In genomic region chr13:14613553-14613952, GRCm38 (mm10) we compare ENCODE assay signal across 8 mouse cellular contexts. TPM values are rescaled to one million over a fixed set of nuclear protein-coding genes. Genes with fewer than 3 reads are reported as not detected.
A peak's percentile ranks its signal among the peaks of the same experiment; 100 is the strongest.
DNase-seq lines count a peak whose midpoint lies in the region.

No protein-coding gene starts in this region.

- H3K9me3 ChIP-seq in heart, embryonic 10.5 days = no peaks in the 10 kb centered on the region
- no peaks in the 10 kb centered on the region for H3K9me3 ChIP-seq in megakaryocyte, embryonic 14.5 days

- WGBS in heart, embryonic 10.5 days = under 1% methylated on average over 9 of the region's 9 CpGs

- no peak for DNase-seq in heart, embryonic 10.5 days (ENCODE audit: low spot score)
- DNase-seq in heart, adult 18-20 months = no peak
- peak; percentile 8 to 12 for DNase-seq in CD8-positive naive resting alpha-beta T cell, adult 2 months (ENCODE audit: low read depth in 2 of 2, low spot score in 2 of 2)
- peak; percentile 4 for DNase-seq in forelimb bud, embryonic 11.5 days (ENCODE audit: low read depth, low spot score)
- no peak for DNase-seq in embryo, embryonic 11 days
- DNase-seq in cerebellum, postnatal 36 days = no peak
- no peak for DNase-seq in layer of hippocampus, adult 9-10 months (ENCODE audit: low spot score)

- H3K4me1 ChIP-seq in heart, embryonic 10.5 days = no peaks in the 10 kb centered on the region
- peaks cover 19% of the 10 kb centered on the region for H3K4me1 ChIP-seq in megakaryocyte, embryonic 14.5 days

- H3K4me3 ChIP-seq in heart, embryonic 10.5 days = peak overlapping the region; percentile 82
- H3K4me3 ChIP-seq in megakaryocyte, embryonic 14.5 days (replicated peaks) = peak overlapping the region; percentile 94

- H3K27ac ChIP-seq in heart, embryonic 10.5 days = peak overlapping the region; percentile 91

- peaks cover 31% of the 10 kb centered on the region for H3K36me3 ChIP-seq in heart, embryonic 10.5 days
- peaks cover 56% of the 10 kb centered on the region for H3K36me3 ChIP-seq in megakaryocyte, embryonic 14.5 days (replicated peaks; ENCODE audit: low read length)

- H3K27me3 ChIP-seq in heart, embryonic 10.5 days (ENCODE audit: insufficient read depth, poor library complexity, severe bottlenecking) = no peaks in the 10 kb centered on the region
- H3K27me3 ChIP-seq in megakaryocyte, embryonic 14.5 days (replicated peaks) = no peaks in the 10 kb centered on the region

RNA-seq across cellular contexts. Expression of gene Psma2, which starts 0.5 kb away (rescaled TPM):
- 192 and 212 TPM in 2 replicates for polyA plus RNA-seq in heart, embryonic 10.5 days (2016; fragmentation: Nextera tagmentation; extraction: Ambion mirVana)
- 10 to 100 TPM; 58.1 to 61.8 TPM for total RNA-seq in heart, adult 18-20 months (2021)
- 7.9 TPM in 1 of 2 replicates, not detected in the other for polyA plus RNA-seq in megakaryocyte, embryonic 14.5 days (2012; ENCODE audit: insufficient read depth, low replicate concordance)

RNA-seq across cellular contexts. Expression of gene Mrpl32, which starts 0.6 kb away (rescaled TPM):
- polyA plus RNA-seq in heart, embryonic 10.5 days (2016; fragmentation: Nextera tagmentation; extraction: Ambion mirVana) = 107 and 115 TPM in 2 replicates
- 10 to 100 TPM; 41.0 to 43.7 TPM for total RNA-seq in heart, adult 18-20 months (2021)
- 6.6 and 20.9 TPM in 2 replicates for polyA plus RNA-seq in megakaryocyte, embryonic 14.5 days (2012; ENCODE audit: insufficient read depth, low replicate concordance)

RNA-seq across cellular contexts. Expression of gene AW209491, which starts 16.4 kb away (rescaled TPM):
- polyA plus RNA-seq in heart, embryonic 10.5 days (2016; fragmentation: Nextera tagmentation; extraction: Ambion mirVana) = 21.7 and 28.0 TPM in 2 replicates
- 10 to 100 TPM; 11.3 to 12.0 TPM for total RNA-seq in heart, adult 18-20 months (2021)
- 0.30 TPM in 1 of 2 replicates, not detected in the other for polyA plus RNA-seq in megakaryocyte, embryonic 14.5 days (2012; ENCODE audit: insufficient read depth, low replicate concordance)

Comparison
In these comparisons a context has a peak if more than half of its experiments do, and no peak if none do; other contexts are left out.
1. DNase-seq: peak in CD8-positive naive resting alpha-beta T cell, adult 2 months (2 of 2) and forelimb bud, embryonic 11.5 days (single experiment); none in heart, embryonic 10.5 days (single experiment), heart, adult 18-20 months (0 of 2), embryo, embryonic 11 days (single experiment), cerebellum, postnatal 36 days (0 of 2) and layer of hippocampus, adult 9-10 months (single experiment).
2. RNA of gene Psma2, which starts 0.5 kb away (polyA plus RNA-seq): 192 to 212 TPM in heart, embryonic 10.5 days; 7.9 TPM in megakaryocyte, embryonic 14.5 days; every median in the first group is over 10 times any median in the second.
3. RNA of gene AW209491, which starts 16.4 kb away (polyA plus RNA-seq): 21.7 to 28.0 TPM in heart, embryonic 10.5 days; 0.30 TPM in megakaryocyte, embryonic 14.5 days; every median in the first group is over 10 times any median in the second.